2 mouse cellular contexts compared by ENCODE assay signal in the genomic region with DNA sequence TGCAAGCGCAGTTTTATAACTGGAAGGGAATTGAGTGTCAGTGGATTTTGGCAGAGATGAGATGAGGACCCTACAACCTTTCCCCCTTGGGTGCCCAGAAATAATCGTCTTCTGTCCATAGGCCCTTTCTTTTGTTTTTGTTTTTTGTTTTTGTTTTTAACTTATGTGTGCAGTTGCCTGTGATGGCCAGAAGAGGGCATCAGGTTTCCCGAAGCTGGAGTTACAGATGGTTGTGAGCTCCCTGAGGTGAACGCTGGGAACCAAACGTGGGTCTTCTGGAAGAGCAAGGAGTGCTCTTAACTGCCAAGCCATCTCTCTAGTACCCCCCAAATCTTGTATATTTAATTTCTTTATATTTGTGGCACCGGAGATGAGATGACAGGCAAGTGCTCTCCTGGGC.
A peak's percentile ranks its signal among the peaks of the same experiment; 100 is the strongest.
TF ChIP-seq lines count a peak whose summit lies in the region.

No protein-coding gene starts in this region.

TF ChIP-seq in CH12.LX, 34 proteins besides CTCF, POLR2A, EP300 and RAD21:
- TF ChIP-seq CHD2 (IDR thresholded peaks at IDR 0.05; ENCODE audit: low read length), result no peak
- TF ChIP-seq SMC3 (IDR thresholded peaks at IDR 0.05; ENCODE audit: low read depth, low read length), result peak; percentile 4; the same call in 1 of the 2 replicates

TF ChIP-seq in MEL, 35 proteins besides CTCF, POLR2A, EP300 and RAD21:
- TF ChIP-seq ETS1 (IDR thresholded peaks at IDR 0.05; ENCODE audit: low read depth, low read length) (no peak), SMC3 (IDR thresholded peaks at IDR 0.05; ENCODE audit: low read depth, low read length) (peak; percentile 45), HCFC1 (IDR thresholded peaks at IDR 0.05; ENCODE audit: low read depth, low read length) (no peak)
